Mouse (Mus musculus): Measurements from ENCODE around the gene H6pd. TPM values are rescaled to one million over a fixed set of nuclear protein-coding genes. Genes with fewer than 3 reads are reported as not detected.

The H6pd gene
- polyA plus RNA-seq, 1 experiment from 2014 or later = 2.8 TPM

DNA sequence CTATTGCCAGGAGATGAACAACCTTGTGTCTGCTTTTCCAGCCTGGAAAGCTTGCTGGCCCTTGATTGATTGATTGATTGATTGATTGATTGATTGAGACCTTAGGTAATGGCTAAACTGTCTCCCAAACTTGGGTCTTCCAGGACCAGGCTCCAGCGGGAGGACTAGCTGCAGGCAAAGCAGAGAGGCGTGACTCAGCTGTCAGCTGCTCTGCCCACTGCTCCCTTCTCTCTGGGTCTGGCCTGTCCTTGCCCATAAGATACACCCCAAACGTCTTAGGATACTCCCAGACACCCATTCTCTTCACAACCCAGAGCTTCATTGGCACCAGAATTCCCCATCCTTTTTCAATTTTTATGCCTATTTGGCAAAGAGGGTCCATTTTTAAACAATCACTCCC lies 78.1 kb downstream of the H6pd start:
- 0 out of 2 replicates have a peak, but pooled peaks cover 2% of the 10 kb centered on the region for H3K4me1 ChIP-seq (replicated peaks; ENCODE audit: control insufficient read depth, insufficient read depth, low read length)
- WGBS = 72% methylated on average over 3 of the region's 3 CpGs
- no peak for DNase-seq (ENCODE audit: low spot score)
- ATAC-seq (ENCODE audit: low FRiP score) = no peak
- no peaks in the 10 kb centered on the region for H3K27me3 ChIP-seq (ENCODE audit: control insufficient read depth, insufficient read depth, low read length)
- no peak overlapping the region for H3K27ac ChIP-seq (ENCODE audit: low read depth, low read length)
- H3K4me3 ChIP-seq (ENCODE audit: low read depth, low read length) = no peak overlapping the region
- H3K36me3 ChIP-seq (ENCODE audit: control insufficient read depth, insufficient read depth, low read length) = no peaks in the 10 kb centered on the region
- H3K4me2 ChIP-seq (replicated peaks; ENCODE audit: low read depth, low read length) = no peak overlapping the region
- no peak overlapping the region for H3K9ac ChIP-seq (ENCODE audit: low read depth, low read length)
- H3K9me3 ChIP-seq (ENCODE audit: control insufficient read depth, low read length) = no peaks in the 10 kb centered on the region

Other genes starting within 250 kb of the H6pd start
- gene Slc25a33, start 234.7 kb downstream of the H6pd start, polyA plus RNA-seq (2014; fragmentation: Nextera tagmentation; extraction: Ambion mirVana) = 22.0 and 23.6 TPM in 2 replicates
- 11.7 and 12.0 TPM in 2 replicates for gene Spsb1, start 54.0 kb downstream of the H6pd start, polyA plus RNA-seq (2014; fragmentation: Nextera tagmentation; extraction: Ambion mirVana)
- 0.24 and 0.68 TPM in 2 replicates for gene Gpr157, start 78.3 kb upstream of the H6pd start, polyA plus RNA-seq (2014; fragmentation: Nextera tagmentation; extraction: Ambion mirVana)
- gene Slc2a5, start 110.3 kb upstream of the H6pd start, polyA plus RNA-seq (2014; fragmentation: Nextera tagmentation; extraction: Ambion mirVana) = 1.3 TPM in 2 replicates
- not detected in 2 replicates for gene Slc2a7, start 139.9 kb upstream of the H6pd start, polyA plus RNA-seq (2014; fragmentation: Nextera tagmentation; extraction: Ambion mirVana)
- gene Car6, start 192.3 kb upstream of the H6pd start, polyA plus RNA-seq (2014; fragmentation: Nextera tagmentation; extraction: Ambion mirVana) = 0.21 TPM in 1 of 2 replicates, not detected in the other
- gene Eno1, start 227.7 kb upstream of the H6pd start, polyA plus RNA-seq (2014; fragmentation: Nextera tagmentation; extraction: Ambion mirVana) = 1,515 and 1,668 TPM in 2 replicates